Mouse (Mus musculus) naive thymus-derived CD4-positive, alpha-beta T cell, adult 5 months (primary cell): ENCODE measurements around the gene Olfr541. TPM values are rescaled to one million over a fixed set of nuclear protein-coding genes. Genes with fewer than 3 reads are reported as not detected.

Experiments
- polyA plus RNA-seq: library from polyadenylated mRNA; unstranded; fragments of 100-300 nt; shearing (Covaris generic); gene quantifications from one replicate; pipeline ENCODE4 v1.2.1, GENCODE M21; 2017

The Olfr541 gene
- polyA plus RNA-seq, result not detected

DNA sequence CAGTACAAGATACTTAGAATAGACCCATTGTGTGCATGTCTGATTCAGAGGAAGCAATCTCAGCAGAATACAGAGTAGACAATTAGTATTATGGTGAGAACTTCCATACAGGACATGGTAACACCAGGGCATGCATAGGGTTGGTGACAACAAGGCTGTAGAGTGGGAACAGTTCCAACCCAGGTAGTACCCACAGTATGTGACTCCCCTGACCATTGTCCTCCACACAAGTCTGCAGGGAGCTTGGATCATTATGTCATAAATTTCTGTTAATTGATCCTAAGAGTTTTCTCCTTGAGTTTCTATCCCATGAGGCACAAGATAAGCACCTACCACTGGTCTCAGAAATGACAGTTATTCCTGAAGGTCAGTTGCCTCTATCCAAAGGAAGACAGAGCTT lies at the start of gene Olfr541:
Gene Olfr541 (plus strand): TSS at position 301 of the 400 bp plus-strand sequence.

DNA sequence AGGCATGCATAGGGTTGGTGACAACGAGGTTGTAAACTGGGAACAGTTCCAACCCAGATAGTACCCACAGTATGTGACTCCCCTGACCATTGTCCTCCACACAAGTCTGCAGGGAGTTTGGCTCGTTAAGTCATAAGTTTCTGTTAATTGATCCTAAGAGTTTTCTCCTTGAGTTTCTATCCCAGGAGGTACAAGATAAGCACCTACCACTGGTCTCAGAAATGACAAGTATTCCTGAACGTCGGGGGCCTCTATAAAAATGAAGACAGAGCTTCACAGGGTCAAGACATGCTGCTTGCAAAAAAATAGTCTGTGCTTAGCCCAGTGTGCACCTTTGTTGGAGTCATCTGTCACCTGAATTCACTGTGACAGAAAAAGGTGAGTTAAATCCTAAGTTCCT lies 37.4 kb upstream of the Olfr541 start, which contains the start of gene Olfr539:
Gene Olfr539 (plus strand): TSS at position 301 of the 400 bp plus-strand sequence.

DNA sequence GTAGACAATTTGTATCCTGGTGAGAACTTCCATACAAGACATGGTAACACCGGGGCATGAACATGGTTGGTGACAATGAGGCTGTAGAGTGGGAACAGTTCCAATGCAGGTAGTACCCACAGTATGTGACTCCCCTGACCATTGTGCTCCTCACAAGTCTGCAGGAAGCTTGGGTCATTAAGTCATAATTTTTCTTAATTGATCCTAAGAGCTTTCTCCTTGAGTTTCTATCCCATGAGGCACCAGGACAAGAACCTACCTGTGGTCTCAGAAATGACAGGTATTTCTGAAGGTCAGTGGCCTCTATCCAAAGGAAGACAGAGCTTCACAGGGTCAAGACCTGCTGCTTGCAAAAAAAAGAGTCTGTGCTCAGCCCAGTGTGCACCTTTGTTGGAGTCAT lies 15.4 kb upstream of the Olfr541 start, which contains the start of gene Olfr45:
Gene Olfr45 (plus strand): TSS at position 301 of the 400 bp plus-strand sequence.

Other genes with a start within 250 kb of the Olfr541 start
- not detected for gene Olfr533, start 233.9 kb upstream of the Olfr541 start, polyA plus RNA-seq
- not detected for gene Olfr535, start 213.1 kb upstream of the Olfr541 start, polyA plus RNA-seq
- not detected for gene Olfr536, start 189.9 kb upstream of the Olfr541 start, polyA plus RNA-seq
- not detected for gene Olfr538, start 129.4 kb upstream of the Olfr541 start, polyA plus RNA-seq
- gene Olfr46, start 96.0 kb upstream of the Olfr541 start, polyA plus RNA-seq, result not detected
- not detected for gene Olfr61, start 68.3 kb upstream of the Olfr541 start, polyA plus RNA-seq
- gene Olfr53, start 50.8 kb upstream of the Olfr541 start, polyA plus RNA-seq, result not detected
- not detected for gene Olfr539, start 37.3 kb upstream of the Olfr541 start, polyA plus RNA-seq
- not detected for gene Olfr45, start 15.3 kb upstream of the Olfr541 start, polyA plus RNA-seq
- not detected for gene Cyp2e1, start 66.5 kb downstream of the Olfr541 start, polyA plus RNA-seq
- gene Syce1, start 90.6 kb downstream of the Olfr541 start, polyA plus RNA-seq, result 0.47 TPM
- gene Zfp941, start 124.9 kb downstream of the Olfr541 start, polyA plus RNA-seq, result 0.11 TPM
- not detected for gene Urah, start 137.8 kb downstream of the Olfr541 start, polyA plus RNA-seq
- not detected for gene Scgb1c1, start 148.3 kb downstream of the Olfr541 start, polyA plus RNA-seq
- not detected for gene Odf3, start 150.5 kb downstream of the Olfr541 start, polyA plus RNA-seq
- not detected for gene Gm45785, start 159.1 kb downstream of the Olfr541 start, polyA plus RNA-seq
- 93.6 TPM for gene Ric8a, start 159.7 kb downstream of the Olfr541 start, polyA plus RNA-seq
- 48.0 TPM for gene Bet1l, start 160.3 kb downstream of the Olfr541 start, polyA plus RNA-seq
- gene Psmd13, start 184.7 kb downstream of the Olfr541 start, polyA plus RNA-seq, result 144 TPM
- 6.2 TPM for gene Sirt3, start 185.0 kb downstream of the Olfr541 start, polyA plus RNA-seq
- not detected for gene Cox8b, start 203.2 kb downstream of the Olfr541 start, polyA plus RNA-seq
- not detected for gene Nlrp6, start 223.6 kb downstream of the Olfr541 start, polyA plus RNA-seq
- gene Pgghg, start 244.1 kb downstream of the Olfr541 start, polyA plus RNA-seq, result 11.9 TPM